Mouse (Mus musculus) CH12.LX (cell line): Measurements from ENCODE around the gene Bhlhe41. TPM values are rescaled to one million over a fixed set of nuclear protein-coding genes. Genes with fewer than 3 reads are reported as not detected.

Experiments used
- DNase-seq: peaks from one replicate; pipeline ENCODE4 v3.0.0-alpha.2; 2013; ENCODE audit errors: extremely low read depth
- H3K27ac ChIP-seq: 2 replicates; pipeline ENCODE4 v1.5.1; 2012; ENCODE audit warnings: low read depth, mild to moderate bottlenecking, control low read depth, moderate library complexity; ENCODE audit not compliant: insufficient read depth
- H3K27me3 ChIP-seq: replicated peaks from 2 replicates; pipeline ENCODE3; 2012; ENCODE audit warnings: inconsistent platforms
- H3K36me3 ChIP-seq, 2 experiments: replicated peaks in 1 of 2; 2 replicates each; pipeline versions ENCODE3 to v1.6.1; 2012; ENCODE audit warnings: inconsistent platforms in 1 of 2, low read length in 1 of 2, mild to moderate bottlenecking in 1 of 2, mixed read lengths in 1 of 2, moderate library complexity in 1 of 2; ENCODE audit not compliant: control insufficient read depth in 1 of 2, insufficient read depth in 1 of 2
- H3K4me1 ChIP-seq, 2 experiments: 2 replicates each; pipeline ENCODE4 v1.6.1; 2012; ENCODE audit warnings: inconsistent platforms in 1 of 2, moderate library complexity in 1 of 2; ENCODE audit not compliant: insufficient read depth in 2 of 2, control insufficient read depth in 1 of 2
- H3K4me2 ChIP-seq: 2 replicates; pipeline ENCODE4 v1.6.1; 2012; ENCODE audit warnings: low read depth, mild to moderate bottlenecking, control low read depth; ENCODE audit not compliant: poor library complexity, insufficient read depth, severe bottlenecking
- H3K4me3 ChIP-seq, 3 experiments: fragments of 150-350 bp in 1 of 3; sonication (generic) in 1 of 3; replicated peaks in 1 of 3; 2 replicates each; pipeline versions ENCODE3 to v1.5.1; 2011 to 2012; ENCODE audit warnings: low read depth in 2 of 3, low read length in 2 of 3, mild to moderate bottlenecking in 2 of 3, moderate library complexity in 2 of 3, control low read depth in 1 of 3, improper control_type of control experiment in 1 of 3, inconsistent platforms in 1 of 3, mixed read lengths in 1 of 3; ENCODE audit not compliant: poor library complexity in 1 of 3
- H3K79me2 ChIP-seq: replicated peaks from 2 replicates; pipeline ENCODE4 v1.6.1; 2012; ENCODE audit warnings: mild to moderate bottlenecking, moderate library complexity; ENCODE audit not compliant: control insufficient read depth, poor library complexity, insufficient read depth, severe bottlenecking; ENCODE audit errors: extremely low read depth
- H3K9ac ChIP-seq: 2 replicates; pipeline ENCODE4 v1.6.1; 2012; ENCODE audit warnings: low read depth, mild to moderate bottlenecking, control low read depth, moderate library complexity; ENCODE audit not compliant: insufficient read depth
- H3K9me3 ChIP-seq: replicated peaks from 2 replicates; pipeline ENCODE3; 2012; ENCODE audit warnings: low read length, inconsistent platforms, mixed read lengths
- BHLHE40 ChIP-seq: IDR thresholded peaks from 2 replicates; pipeline ENCODE4 v1.6.1; 2011; ENCODE audit warnings: mild to moderate bottlenecking, low read depth, low read length, improper control_type of control experiment
- CHD1 ChIP-seq: IDR thresholded peaks from 2 replicates; pipeline ENCODE4 v1.6.1; 2012; ENCODE audit warnings: low read depth, low read length, improper control_type of control experiment, inconsistent platforms
- CHD2 ChIP-seq: IDR thresholded peaks from 2 replicates; pipeline ENCODE4 v1.6.1; 2011; ENCODE audit warnings: low read length, improper control_type of control experiment
- CTCF ChIP-seq, 2 experiments: IDR thresholded peaks in 1 of 2; conservative IDR thresholded peaks in 1 of 2; 2 replicates each; pipeline ENCODE4 v1.5.1; 2011 to 2012; ENCODE audit warnings: low read depth in 2 of 2, low read length in 2 of 2, improper control_type of control experiment in 1 of 2, inconsistent platforms in 1 of 2, mild to moderate bottlenecking in 1 of 2, moderate library complexity in 1 of 2
- E2F4 ChIP-seq: IDR thresholded peaks from 2 replicates; pipeline ENCODE4 v1.6.1; 2011; ENCODE audit warnings: low read depth, low read length, improper control_type of control experiment; ENCODE audit not compliant: insufficient replicate concordance
- ELF1 ChIP-seq: IDR thresholded peaks from 2 replicates; pipeline ENCODE4 v1.6.1; 2014; ENCODE audit warnings: low read depth, mild to moderate bottlenecking, inconsistent platforms, low read length, improper control_type of control experiment
- EP300 ChIP-seq: IDR thresholded peaks from 2 replicates; pipeline ENCODE4 v1.6.1; 2011; ENCODE audit warnings: low read length, improper control_type of control experiment
- GABPA ChIP-seq: IDR thresholded peaks from 2 replicates; pipeline ENCODE4 v1.6.1; 2012; ENCODE audit warnings: low read depth, low read length, improper control_type of control experiment, inconsistent platforms; ENCODE audit not compliant: insufficient replicate concordance
- HCFC1 ChIP-seq: IDR thresholded peaks from 2 replicates; pipeline ENCODE4 v1.6.1; 2012; ENCODE audit warnings: low read depth, mild to moderate bottlenecking, inconsistent platforms, low read length, improper control_type of control experiment
- IRF4 ChIP-seq: IDR thresholded peaks from 2 replicates; pipeline ENCODE4 v1.6.1; 2014; ENCODE audit warnings: low read depth, mild to moderate bottlenecking, inconsistent platforms, low read length, improper control_type of control experiment
- JUN ChIP-seq: IDR thresholded peaks from 2 replicates; pipeline ENCODE4 v1.6.1; 2011; ENCODE audit warnings: low read depth, mild to moderate bottlenecking, low read length, improper control_type of control experiment, moderate library complexity; ENCODE audit not compliant: insufficient read depth
- JUND ChIP-seq: conservative IDR thresholded peaks from 2 replicates; pipeline ENCODE4 v1.6.1; 2011; ENCODE audit warnings: low read depth, low read length, improper control_type of control experiment
- KAT2A ChIP-seq: IDR thresholded peaks from 2 replicates; pipeline ENCODE4 v1.6.1; 2012; ENCODE audit warnings: low read length, improper control_type of control experiment, inconsistent platforms; ENCODE audit not compliant: insufficient replicate concordance
- MAFK ChIP-seq: IDR thresholded peaks from 2 replicates; pipeline ENCODE4 v1.6.1; 2011; ENCODE audit warnings: low read length, improper control_type of control experiment; ENCODE audit not compliant: insufficient replicate concordance
- MAX ChIP-seq: IDR thresholded peaks from 2 replicates; pipeline ENCODE4 v1.6.1; 2011; ENCODE audit warnings: low read length, improper control_type of control experiment
- MAZ ChIP-seq: IDR thresholded peaks from 2 replicates; pipeline ENCODE4 v1.6.1; 2012; ENCODE audit warnings: low read depth, mild to moderate bottlenecking, inconsistent platforms, low read length, improper control_type of control experiment, moderate library complexity
- MEF2A ChIP-seq: IDR thresholded peaks from 2 replicates; pipeline ENCODE4 v1.6.1; 2014; ENCODE audit warnings: low read depth, mild to moderate bottlenecking, inconsistent platforms, low read length, improper control_type of control experiment, borderline replicate concordance
- MXI1 ChIP-seq: IDR thresholded peaks from 2 replicates; pipeline ENCODE4 v1.6.1; 2011; ENCODE audit warnings: mild to moderate bottlenecking, low read depth, low read length, improper control_type of control experiment
- MYC ChIP-seq: IDR thresholded peaks from 2 replicates; pipeline ENCODE4 v1.6.1; 2011; ENCODE audit warnings: low read depth, mild to moderate bottlenecking, improper control_type of control experiment, low read length
- NELFE ChIP-seq: IDR thresholded peaks from 2 replicates; pipeline ENCODE4 v1.6.1; 2011; ENCODE audit warnings: low read depth, low read length, improper control_type of control experiment
- NRF1 ChIP-seq: IDR thresholded peaks from 2 replicates; pipeline ENCODE4 v1.6.1; 2014; ENCODE audit warnings: low read depth, mild to moderate bottlenecking, inconsistent platforms, low read length, improper control_type of control experiment, moderate library complexity
- PAX5 ChIP-seq: IDR thresholded peaks from 2 replicates; pipeline ENCODE4 v1.6.1; 2012; ENCODE audit warnings: low read length, inconsistent platforms, mixed read lengths
- POLR2A ChIP-seq: IDR thresholded peaks from 2 replicates; pipeline ENCODE4 v1.6.1; 2011; ENCODE audit warnings: low read depth, mild to moderate bottlenecking, improper control_type of control experiment, low read length
- RAD21 ChIP-seq: IDR thresholded peaks from 2 replicates; pipeline ENCODE4 v1.6.1; 2011; ENCODE audit warnings: low read depth, mild to moderate bottlenecking, low read length, improper control_type of control experiment, moderate library complexity
- RCOR1 ChIP-seq: conservative IDR thresholded peaks from 2 replicates; pipeline ENCODE4 v1.6.1; 2012; ENCODE audit warnings: low read depth, mild to moderate bottlenecking, inconsistent platforms, low read length, improper control_type of control experiment
- SIN3A ChIP-seq: IDR thresholded peaks from 2 replicates; pipeline ENCODE4 v1.6.1; 2012; ENCODE audit warnings: low read length, improper control_type of control experiment, inconsistent platforms
- SMC3 ChIP-seq: IDR thresholded peaks from 2 replicates; pipeline ENCODE4 v1.6.1; 2011; ENCODE audit warnings: low read depth, low read length, improper control_type of control experiment
- TBP ChIP-seq: conservative IDR thresholded peaks from 2 replicates; pipeline ENCODE4 v1.6.1; 2011; ENCODE audit warnings: low read depth, low read length, improper control_type of control experiment
- TCF12 ChIP-seq: IDR thresholded peaks from 2 replicates; pipeline ENCODE4 v1.6.1; 2014; ENCODE audit warnings: low read depth, mild to moderate bottlenecking, inconsistent platforms, low read length, improper control_type of control experiment
- UBTF ChIP-seq: IDR thresholded peaks from 2 replicates; pipeline ENCODE4 v1.6.1; 2012; ENCODE audit warnings: low read depth, mild to moderate bottlenecking, inconsistent platforms, low read length, improper control_type of control experiment, moderate library complexity
- USF1 ChIP-seq: IDR thresholded peaks from 2 replicates; pipeline ENCODE4 v1.6.1; 2014; ENCODE audit warnings: low read depth, mild to moderate bottlenecking, inconsistent platforms, low read length, improper control_type of control experiment
- USF2 ChIP-seq: conservative IDR thresholded peaks from 2 replicates; pipeline ENCODE4 v1.6.1; 2011; ENCODE audit warnings: low read depth, low read length, improper control_type of control experiment
- ZC3H11A ChIP-seq: IDR thresholded peaks from 2 replicates; pipeline ENCODE4 v1.6.1; 2012; ENCODE audit warnings: low read depth, mild to moderate bottlenecking, inconsistent platforms, low read length, improper control_type of control experiment
- ZMIZ1 ChIP-seq: IDR thresholded peaks from 2 replicates; pipeline ENCODE4 v1.6.1; 2012; ENCODE audit warnings: low read depth, mild to moderate bottlenecking, inconsistent platforms, low read length, improper control_type of control experiment
- ZNF384 ChIP-seq: IDR thresholded peaks from 2 replicates; pipeline ENCODE4 v1.6.1; 2012; ENCODE audit warnings: low read depth, low read length, improper control_type of control experiment, inconsistent platforms
- dilution Hi-C: fragments of 300-500 bp; cut with MboI; formaldehyde crosslinking; loops from 2 replicates; pipeline ENCODE4 v1.14.3; 2020; ENCODE audit warnings: low sequenced_read_pairs; ENCODE audit not compliant: extremely low pct_unique_long_range_greater_than_20kb, extremely low pct_ligation_motif_present
- in situ Hi-C: fragments of 300-500 bp; cut with MboI; formaldehyde crosslinking; loops from 3 replicates; pipeline ENCODE4 v1.14.3; 2019; ENCODE audit warnings: low sequenced_read_pairs, low pct_ligation_motif_present, low pct_unique_long_range_greater_than_20kb, mixed read lengths
- polyA plus RNA-seq: library from polyadenylated mRNA; unstranded; fragments of >175 nt; gene quantifications from 2 replicates; pipeline ENCODE4 v1.2.1, GENCODE M21; 2012; ENCODE audit warnings: low read depth; ENCODE audit not compliant: insufficient read length
- total RNA-seq, 2 experiments: library from RNA; depleted of rRNA; stranded (reverse); fragments of 300-350 nt in 1 of 2; fragments of >200 nt in 1 of 2; gene quantifications; 2 replicates each; pipeline ENCODE4 v1.2.3; 2012 to 2014

Bhlhe41 gene
- total and polyA plus RNA-seq, 3 experiments: 12.5 to 105 (median 12.6) TPM

GRCm38 (mm10) chr6:145860350-145860749 lies 5.0 kb downstream of the Bhlhe41 start (continued):
- TF ChIP-seq MAZ: no peak
- no peak; the same call in 1 of the 2 replicates for TF ChIP-seq EP300
- 0 out of 2 replicates have a peak, but pooled peaks have one; percentile 14 for TF ChIP-seq NRF1
- TF ChIP-seq MYC: peak; percentile 87
- peak; percentile 73 for TF ChIP-seq MAX
- TF ChIP-seq ZNF384: no peak
- peak; percentile 44; the same call in 1 of the 2 replicates for TF ChIP-seq MAFK
- TF ChIP-seq CTCF (conservative IDR thresholded peaks at IDR 0.05 in 1 of 2, IDR thresholded peaks at IDR 0.05 in 1 of 2; ENCODE audit: low read depth in 2 of 2, low read length in 2 of 2): peak in 1 of 2 experiments; percentile 82; a peak in 2 of 4 replicates
- peak; percentile 90 for TF ChIP-seq RAD21
- peak; percentile 42; the same call in 1 of the 2 replicates for TF ChIP-seq NELFE
- peak; percentile 55; the same call in 1 of the 2 replicates for TF ChIP-seq HCFC1
- no peak for TF ChIP-seq JUN
- no peak for TF ChIP-seq ZMIZ1
- TF ChIP-seq CHD2: no peak
- no peak for TF ChIP-seq PAX5

GRCm38 (mm10) chr6:145858414-145858813 lies 6.9 kb downstream of the Bhlhe41 start:
- H3K4me1 ChIP-seq: peaks cover 22 to 68% of the 10 kb centered on the region in 2 experiments
- dilution Hi-C loops: no loop called here
- peaks cover 2 to 50% of the 10 kb centered on the region in 2 experiments for H3K36me3 ChIP-seq
- H3K4me2 ChIP-seq: peak overlapping the region; percentile 71
- peak; percentile 72 for DNase-seq
- in situ Hi-C loops: loop anchor here (5.0 kb wide), 1 partner anchor 34 kb away; no protein-coding TSS in a partner anchor
- peak overlapping the region; percentile 72 for H3K27ac ChIP-seq
- H3K79me2 ChIP-seq: peaks cover 43% of the 10 kb centered on the region
- H3K27me3 ChIP-seq: no peaks in the 10 kb centered on the region
- H3K4me3 ChIP-seq: no peak overlapping the region
- no peaks in the 10 kb centered on the region for H3K9me3 ChIP-seq
- H3K9ac ChIP-seq: peak overlapping the region; percentile 15
- TF ChIP-seq TCF12: peak; percentile 96
- peak; percentile 76 for TF ChIP-seq EP300
- TF ChIP-seq POLR2A: peak; percentile 46
- TF ChIP-seq MAFK: peak; percentile 84
- TF ChIP-seq MXI1: peak; percentile 95
- no peak for TF ChIP-seq ELF1
- TF ChIP-seq NRF1: no peak
- TF ChIP-seq CTCF (conservative IDR thresholded peaks at IDR 0.05 in 1 of 2, IDR thresholded peaks at IDR 0.05 in 1 of 2; ENCODE audit: low read depth in 2 of 2, low read length in 2 of 2): no peak
- peak; percentile 35 for TF ChIP-seq SMC3
- TF ChIP-seq ZC3H11A: no peak
- peak; percentile 86; the same call in 1 of the 2 replicates for TF ChIP-seq MYC
- peak; percentile 91 for TF ChIP-seq SIN3A
- TF ChIP-seq MAX: peak; percentile 82
- TF ChIP-seq KAT2A: no peak
- TF ChIP-seq PAX5: no peak
- TF ChIP-seq JUND: no peak; the same call in 1 of the 2 replicates
- TF ChIP-seq NELFE: no peak
- TF ChIP-seq HCFC1: no peak
- no peak for TF ChIP-seq USF2
- TF ChIP-seq GABPA: no peak
- TF ChIP-seq USF1: no peak
- TF ChIP-seq BHLHE40: peak; percentile 95
- peak; percentile 89; the same call in 1 of the 2 replicates for TF ChIP-seq MEF2A
- TF ChIP-seq IRF4: peak; percentile 78
- TF ChIP-seq RAD21: peak; percentile 1
- peak; percentile 20; the same call in 1 of the 2 replicates for TF ChIP-seq JUN
- peak; percentile 68 for TF ChIP-seq ZNF384
- no peak for TF ChIP-seq UBTF
- no peak for TF ChIP-seq CHD1
- TF ChIP-seq RCOR1: no peak
- TF ChIP-seq TBP: no peak
- TF ChIP-seq E2F4: no peak
